Mouse (Mus musculus) splenic B cell, adult 2 months (primary cell): ENCODE data around the gene Cic.
A peak's percentile ranks its signal among the peaks of the same experiment; 100 is the strongest.

ENCODE experiments used
- DNase-seq: peaks from one replicate; pipeline ENCODE4 v3.0.0-alpha.2; 2011; ENCODE audit warnings: low read depth, low spot score
- H3K27me3 ChIP-seq: 2 replicates; pipeline ENCODE4 v1.6.1; 2012; ENCODE audit warnings: mild to moderate bottlenecking, low read length, moderate library complexity, mixed read lengths; ENCODE audit not compliant: control insufficient read depth, poor library complexity, insufficient read depth, severe bottlenecking
- H3K36me3 ChIP-seq: 2 replicates; pipeline ENCODE4 v1.6.1; 2012; ENCODE audit warnings: mild to moderate bottlenecking, low read length, moderate library complexity, mixed read lengths; ENCODE audit not compliant: control insufficient read depth, poor library complexity, insufficient read depth, severe bottlenecking

The Cic gene

GRCm38 (mm10) chr7:25270652-25271633 lies 3.4 kb downstream of the Cic start:
- H3K36me3 ChIP-seq = peaks cover 3% of the 10 kb centered on the region
- H3K27me3 ChIP-seq = no peaks in the 10 kb centered on the region
- no peak for DNase-seq

- H3K27me3 ChIP-seq = no peaks in the 10 kb centered on the region
- peaks cover 3% of the 10 kb centered on the region for H3K36me3 ChIP-seq
- DNase-seq = no peak
These were observed 4.3 kb downstream of the Cic start for GRCm38 (mm10) chr7:25271651-25272444.

GRCm38 (mm10) chr7:25272445-25273258 lies 5.1 kb downstream of the Cic start:
- DNase-seq = no peak
- H3K27me3 ChIP-seq = no peaks in the 10 kb centered on the region
- H3K36me3 ChIP-seq = peaks cover 3% of the 10 kb centered on the region

- Histone ChIP-seq H3K36me3 (peaks cover 3% of the 10 kb centered on the region), H3K27me3 (no peaks in the 10 kb centered on the region)
- no peak for DNase-seq
These were observed 6.0 kb downstream of the Cic start for GRCm38 (mm10) chr7:25273259-25274241.

GRCm38 (mm10) chr7:25274571-25274970 lies 7.1 kb downstream of the Cic start:
- H3K27me3 ChIP-seq = no peaks in the 10 kb centered on the region
- H3K36me3 ChIP-seq = peaks cover 3% of the 10 kb centered on the region
- DNase-seq = no peak

GRCm38 (mm10) chr7:25274996-25275395 lies 7.5 kb downstream of the Cic start:
- H3K36me3 ChIP-seq = peaks cover 3% of the 10 kb centered on the region
- H3K27me3 ChIP-seq = no peaks in the 10 kb centered on the region
- no peak for DNase-seq

GRCm38 (mm10) chr7:25275555-25276298 lies 8.2 kb downstream of the Cic start:
- no peak for DNase-seq
- H3K27me3 ChIP-seq = no peaks in the 10 kb centered on the region
- peaks cover 3% of the 10 kb centered on the region for H3K36me3 ChIP-seq

GRCm38 (mm10) chr7:25277405-25277804 lies 9.9 kb downstream of the Cic start:
- no peak for DNase-seq
- H3K27me3 ChIP-seq = no peaks in the 10 kb centered on the region
- H3K36me3 ChIP-seq = peaks cover 3% of the 10 kb centered on the region

- Histone ChIP-seq H3K27me3 (no peaks in the 10 kb centered on the region), H3K36me3 (no peaks in the 10 kb centered on the region; the same call in 1 of the 2 replicates)
- DNase-seq = no peak
These were observed 10.5 kb downstream of the Cic start for GRCm38 (mm10) chr7:25277998-25278340.

- Histone ChIP-seq H3K36me3 (no peaks in the 10 kb centered on the region; the same call in 1 of the 2 replicates), H3K27me3 (no peaks in the 10 kb centered on the region)
- peak; percentile 95 for DNase-seq
These were observed 11.0 kb downstream of the Cic start for GRCm38 (mm10) chr7:25278341-25279075.

- Histone ChIP-seq H3K27me3 (no peaks in the 10 kb centered on the region), H3K36me3 (no peaks in the 10 kb centered on the region; the same call in 1 of the 2 replicates)
- DNase-seq = peak; percentile 92
These were observed 11.8 kb downstream of the Cic start for GRCm38 (mm10) chr7:25279076-25279860.
